Mouse (Mus musculus) liver, adult 2 months (tissue): ENCODE data around the gene Il6st.

ENCODE experiments used
- CTCF ChIP-seq: fragments of 200-500 bp; IDR thresholded peaks from 2 replicates; pipeline ENCODE4 v1.5.1; 2011; ENCODE audit warnings: low read depth, low read length, control low read depth
- POLR2A ChIP-seq: fragments of 200-500 bp; IDR thresholded peaks from 2 replicates; pipeline ENCODE4 v1.6.1; 2011; ENCODE audit warnings: low read length, control low read depth; ENCODE audit not compliant: insufficient read depth; ENCODE audit errors: extremely low read depth

DNA sequence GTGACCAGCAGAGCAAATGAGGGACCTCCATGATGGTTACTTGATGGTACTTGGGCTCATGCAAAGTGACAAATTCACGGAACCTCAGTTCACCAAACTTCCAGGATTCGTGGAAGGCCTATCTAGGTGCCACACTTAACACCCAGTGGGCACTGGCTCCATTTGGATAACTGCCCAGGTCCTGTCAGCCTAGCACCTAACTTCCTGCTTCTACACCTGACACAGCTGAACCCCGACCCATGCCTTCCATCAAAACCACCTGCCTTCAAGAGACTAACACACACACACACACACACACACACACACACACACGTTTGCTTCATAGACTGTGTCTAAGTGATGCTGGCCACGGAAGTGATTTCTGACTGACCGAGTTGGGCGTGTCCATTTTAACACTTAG is 47.9 kb downstream of the Il6st start:
- TF ChIP-seq CTCF, result no peak
- no peak for TF ChIP-seq POLR2A
